Mouse (Mus musculus): Measurements from ENCODE around the gene Gga1. TPM values are rescaled to one million over a fixed set of nuclear protein-coding genes. Genes with fewer than 3 reads are reported as not detected.
A peak's percentile ranks its signal among the peaks of the same experiment; 100 is the strongest.

The Gga1 gene
- total RNA-seq, 2 experiments from 2014 or later: 58.8 to 65.5 TPM

- DNase-seq (ENCODE audit: low spot score in 2 of 2): no peak
Observed at GRCm38 (mm10) chr15:78930801-78931426, 53.9 kb downstream of the Gga1 start.

DNA sequence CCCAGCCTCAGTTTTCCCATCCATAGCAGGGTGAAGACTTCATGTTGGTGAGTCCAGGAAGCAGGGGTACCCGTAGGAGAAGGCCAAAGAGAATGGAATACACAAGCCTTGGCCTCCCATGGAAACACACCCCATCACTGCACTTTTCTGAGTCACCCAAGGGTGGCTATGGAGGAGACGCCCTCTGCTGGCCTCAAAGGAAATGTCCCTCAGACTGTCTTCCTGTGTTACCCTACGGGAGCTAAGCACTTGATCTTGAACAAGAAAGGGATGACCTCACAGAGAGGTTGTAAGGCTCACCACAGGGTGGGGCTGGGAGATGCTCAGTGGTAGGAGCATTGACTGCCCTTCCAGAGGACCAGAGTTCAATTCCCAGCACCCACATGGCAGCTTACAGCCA is 54.6 kb downstream of the Gga1 start:
- DNase-seq (ENCODE audit: low spot score in 2 of 2): no peak

GRCm38 (mm10) chr15:78934784-78935320 is 57.9 kb downstream of the Gga1 start, which contains the start of gene Nol12:
Nol12 (plus strand) TSS chr15:78934933.
- peak in 1 of 2 experiments; percentile 64 for DNase-seq (ENCODE audit: low spot score in 2 of 2)

GRCm38 (mm10) chr15:78936403-78936802 is 59.4 kb downstream of the Gga1 start:
- no peak for DNase-seq (ENCODE audit: low spot score in 2 of 2)

GRCm38 (mm10) chr15:78937311-78937710 is 60.3 kb downstream of the Gga1 start:
- DNase-seq (ENCODE audit: low spot score in 2 of 2): no peak

DNA sequence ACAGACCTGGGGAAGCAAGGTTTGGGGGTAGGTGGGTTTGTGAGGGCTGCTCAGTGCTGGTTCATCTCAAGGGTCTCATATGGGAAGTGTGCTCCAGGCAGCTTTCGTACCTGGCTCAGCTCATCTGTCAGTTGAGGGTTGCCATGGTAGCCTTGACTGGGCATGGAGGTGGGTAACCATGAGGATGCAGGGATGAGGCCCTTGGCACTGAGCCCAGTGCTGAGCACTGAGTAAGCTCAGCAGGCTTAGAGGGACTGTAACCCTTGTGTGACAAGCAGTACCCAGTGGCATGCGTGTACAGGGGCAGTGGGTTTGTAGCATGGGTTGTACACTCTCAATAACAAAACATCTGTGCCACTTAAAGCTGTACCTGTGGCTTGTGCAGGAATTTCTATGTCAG is 61.0 kb downstream of the Gga1 start:
- DNase-seq (ENCODE audit: low spot score in 2 of 2): no peak

GRCm38 (mm10) chr15:78940325-78940724 is 63.3 kb downstream of the Gga1 start:
- no peak for DNase-seq (ENCODE audit: low spot score in 2 of 2)

DNA sequence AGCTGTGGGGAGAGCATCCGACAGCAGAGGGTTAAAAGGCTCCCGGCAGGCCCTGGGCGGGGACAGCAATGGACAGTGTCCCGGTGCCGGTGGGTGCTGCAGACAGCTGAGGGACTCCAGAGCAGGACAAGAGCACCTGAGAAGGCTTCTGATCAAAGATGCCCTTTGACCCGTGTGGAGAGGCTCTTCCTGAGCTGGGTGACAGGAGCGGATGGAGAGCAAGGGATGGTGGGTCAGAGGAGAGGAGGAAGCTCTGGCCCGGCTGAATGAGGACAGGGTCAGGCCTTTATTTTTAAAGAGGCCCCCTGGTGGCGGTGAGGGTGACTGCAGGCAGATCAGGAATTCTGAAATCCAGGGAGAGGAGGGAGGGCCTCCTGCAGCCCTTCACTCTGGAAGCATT is 65.7 kb downstream of the Gga1 start:
- DNase-seq (ENCODE audit: low spot score in 2 of 2): peak; percentile 52 to 67

Small RNAs within 50 kb of the gene (microRNA-seq; reads per million reads assigned to microRNA genes)
- not detected for gene Mir6955

Other genes starting within 250 kb of the Gga1 start
- gene Elfn2, start 158.4 kb upstream of the Gga1 start, total RNA-seq (2021): 1 to 10 TPM; 3.9 to 4.2 TPM
- 10 to 100 TPM; 18.3 to 20.0 TPM for gene Mfng, start 103.7 kb upstream of the Gga1 start, total RNA-seq (2021)
- 10 to 100 TPM; 11.8 to 14.5 TPM for gene Card10, start 74.1 kb upstream of the Gga1 start, total RNA-seq (2021)
- 10 to 100 TPM; 56.7 to 59.1 TPM for gene Cdc42ep1, start 34.6 kb upstream of the Gga1 start, total RNA-seq (2021)
- gene Lgals2, start 21.7 kb upstream of the Gga1 start, total RNA-seq (2021): 1 to 10 TPM; 2.6 to 2.9 TPM
- not detected for gene Gm49510, start 22.5 kb downstream of the Gga1 start, total RNA-seq (2021)
- 10 to 100 TPM; 25.3 to 26.0 TPM for gene Sh3bp1, start 22.6 kb downstream of the Gga1 start, total RNA-seq (2021)
- gene Pdxp, start 36.7 kb downstream of the Gga1 start, total RNA-seq (2021): 1 to 10 TPM; 9.8 to 9.9 TPM
- 100 to 1,000 TPM; 382 to 438 TPM for gene Lgals1, start 49.5 kb downstream of the Gga1 start, total RNA-seq (2021)
- 10 to 100 TPM; 40.0 to 47.3 TPM for gene Nol12, start 57.7 kb downstream of the Gga1 start, total RNA-seq (2021)
- gene Triobp, start 70.5 kb downstream of the Gga1 start, total RNA-seq (2021): 100 to 1,000 TPM in 1 of 2 experiments, 10 to 100 TPM in 1; 96.9 to 112 TPM
- 100 to 1,000 TPM; 361 to 374 TPM for gene H1f0, start 151.3 kb downstream of the Gga1 start, total RNA-seq (2021)
- gene Galr3, start 164.7 kb downstream of the Gga1 start, total RNA-seq (2021): 1 to 10 TPM in 1 of 2 experiments, under 1 TPM in 1; 0.65 to 1.1 TPM
- 10 to 100 TPM; 23.8 to 29.7 TPM for gene Ankrd54, start 185.7 kb downstream of the Gga1 start, total RNA-seq (2021)
- 100 to 1,000 TPM; 158 to 162 TPM for gene Eif3l, start 198.0 kb downstream of the Gga1 start, total RNA-seq (2021)
- gene Micall1, start 231.7 kb downstream of the Gga1 start, total RNA-seq (2021): 10 to 100 TPM; 36.0 to 40.2 TPM